Mouse (Mus musculus): ENCODE measurements around the gene Ttc41.
A peak's percentile ranks its signal among the peaks of the same experiment; 100 is the strongest.

The Ttc41 gene

DNA sequence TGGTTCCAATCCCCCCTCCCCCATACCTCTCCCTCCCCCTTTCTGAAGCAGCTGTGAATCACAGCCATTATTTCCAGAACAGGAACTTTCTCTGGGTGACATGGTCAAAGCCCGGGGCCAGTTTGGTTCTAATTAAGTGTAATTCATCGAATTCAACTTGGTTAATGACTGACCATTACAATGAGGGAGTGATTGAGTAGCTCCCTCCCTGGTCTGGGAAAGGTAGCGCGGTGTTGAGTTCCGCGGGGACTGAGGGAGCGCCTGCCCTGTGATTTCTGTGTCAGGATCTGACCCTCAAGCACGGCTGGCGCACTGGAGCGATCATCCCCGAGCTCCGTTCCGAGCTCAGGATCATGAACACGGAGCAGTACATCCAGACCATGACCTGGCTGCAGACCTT lies 119.3 kb downstream of the Ttc41 start:
- DNase-seq (ENCODE audit: low spot score in 2 of 2): no peak

DNA sequence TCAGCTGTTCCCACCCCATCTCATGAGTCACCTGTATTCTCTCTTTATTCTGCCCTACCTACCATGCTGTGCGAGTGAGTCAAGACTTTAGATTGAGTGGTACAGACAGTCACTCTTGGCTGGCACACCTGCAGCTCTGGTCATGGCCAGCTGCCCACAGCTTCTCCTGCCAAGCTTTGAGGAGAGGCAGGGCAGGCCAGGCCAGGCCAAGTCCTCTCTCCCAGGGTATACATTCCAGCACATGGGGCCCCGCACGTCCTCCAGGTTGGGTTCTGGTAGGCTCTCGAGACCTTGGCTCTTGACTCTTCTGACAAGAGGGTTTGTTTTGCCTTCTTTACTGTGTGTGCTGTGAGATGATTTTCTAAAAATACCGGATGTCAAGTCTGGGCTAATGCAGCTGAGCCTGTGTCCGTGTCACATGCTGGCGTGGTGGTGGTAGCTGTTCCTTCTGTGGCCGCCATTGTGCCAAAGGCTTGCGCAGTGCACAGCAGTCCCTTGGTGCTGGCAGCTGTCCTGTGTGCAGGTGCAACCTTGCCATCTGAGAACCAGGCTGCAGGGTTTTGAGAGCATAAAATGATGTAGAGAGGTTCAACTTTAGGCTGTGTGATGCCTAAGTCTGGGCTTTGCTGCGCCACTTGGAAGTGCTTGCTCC lies 120.4 kb downstream of the Ttc41 start:
- DNase-seq (ENCODE audit: low spot score in 2 of 2): peak; percentile 66 to 78

All from heart, adult 9 months (tissue).